Mouse (Mus musculus) adrenal gland, postnatal 10 days (tissue): ENCODE measurements at regions not wholly inside any gene's neighbourhood (a gene's known extent, or its start where the extent isn't known, plus 50 kb on each side); places are given as distances from the start of the nearest gene placed in this dataset.

Source experiments
- DNase-seq: peaks from one replicate; pipeline ENCODE4 v3.0.0; 2021; ENCODE audit warnings: mixed read lengths

GRCm38 (mm10) chr3:101524905-101525304, 79.6 kb downstream of the Atp1a1 start:
- DNase-seq = no peak

- peak; percentile 41 for DNase-seq
Observed at GRCm38 (mm10) chr3:101524444-101524843, 80.0 kb downstream of the Atp1a1 start.

DNA sequence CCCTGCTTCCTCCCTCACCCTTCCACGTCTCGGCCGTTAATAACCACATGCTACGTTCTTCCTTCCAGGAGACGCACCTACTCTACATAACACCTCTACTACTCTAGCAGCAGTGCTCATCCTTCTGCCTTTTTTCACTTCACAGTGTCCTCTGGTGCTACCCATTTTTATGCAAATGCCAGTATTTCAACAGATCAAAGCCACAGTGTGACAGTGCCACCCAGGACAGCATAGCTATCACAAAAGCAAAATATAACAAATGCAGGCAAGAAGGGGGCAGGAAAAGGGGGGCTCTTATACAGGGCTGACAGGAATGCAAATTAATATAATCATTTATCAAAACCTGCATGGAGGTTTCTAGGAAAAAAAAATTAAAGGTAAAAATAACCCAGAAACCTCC, 81.2 kb downstream of the Atp1a1 start:
- DNase-seq = no peak

DNA sequence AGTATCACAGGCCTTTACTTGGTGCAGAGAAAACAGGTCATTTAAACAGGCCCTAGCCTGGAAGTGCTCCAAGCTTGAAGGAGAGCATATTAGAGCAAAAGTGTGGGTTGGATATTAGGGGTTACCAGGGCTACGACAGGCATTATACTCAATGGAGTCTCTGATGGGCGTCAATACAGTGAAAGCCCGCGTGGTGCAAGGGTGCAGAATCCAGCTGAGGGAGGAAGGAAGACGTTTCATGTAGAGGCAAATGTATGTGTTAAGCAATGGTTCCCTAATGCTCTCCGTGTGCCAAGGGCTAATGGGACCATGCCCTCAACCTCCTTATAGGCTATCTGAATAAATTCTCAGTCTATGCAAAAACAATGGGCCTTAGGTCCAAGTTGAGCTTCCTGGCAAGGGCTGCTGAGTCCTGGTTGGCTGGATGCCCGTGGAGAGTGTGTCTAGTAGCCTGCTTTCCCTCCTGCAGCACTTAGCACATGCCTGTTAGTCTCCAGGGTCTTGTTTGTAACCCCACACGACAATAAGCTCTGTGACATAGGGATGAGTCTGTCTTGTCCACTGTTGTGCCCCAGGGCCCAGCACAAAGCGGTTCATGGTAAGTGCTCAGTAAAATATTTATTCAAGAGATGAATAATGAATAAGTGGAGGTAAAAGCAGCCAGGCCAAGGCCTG, 82.1 kb downstream of the Atp1a1 start:
- peak; percentile 77 for DNase-seq

DNA sequence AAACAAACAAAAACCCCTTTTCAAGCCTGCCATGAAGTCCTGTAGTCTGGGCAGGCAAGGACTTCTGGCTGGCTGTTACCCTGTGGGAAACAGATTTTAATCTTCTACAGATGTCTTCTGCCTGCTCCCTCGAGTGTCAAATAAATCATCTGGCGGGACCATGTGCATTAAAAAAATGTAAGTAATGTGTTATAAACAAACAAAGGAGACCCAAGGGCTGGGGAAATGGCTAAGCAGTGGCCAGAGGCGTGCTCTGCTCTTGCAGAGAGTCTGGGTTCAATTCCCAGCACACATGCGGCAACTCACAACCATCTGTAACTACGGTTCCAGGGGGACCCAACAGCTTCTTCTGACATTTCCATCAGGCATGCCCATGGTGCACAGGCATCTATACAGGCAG, 83.3 kb downstream of the Atp1a1 start:
- DNase-seq = no peak

- DNase-seq = no peak
Observed at GRCm38 (mm10) chr3:101520115-101520514, 84.4 kb downstream of the Atp1a1 start.

- DNase-seq = no peak
Observed at GRCm38 (mm10) chr3:101519551-101519950, 84.9 kb downstream of the Atp1a1 start.

DNA sequence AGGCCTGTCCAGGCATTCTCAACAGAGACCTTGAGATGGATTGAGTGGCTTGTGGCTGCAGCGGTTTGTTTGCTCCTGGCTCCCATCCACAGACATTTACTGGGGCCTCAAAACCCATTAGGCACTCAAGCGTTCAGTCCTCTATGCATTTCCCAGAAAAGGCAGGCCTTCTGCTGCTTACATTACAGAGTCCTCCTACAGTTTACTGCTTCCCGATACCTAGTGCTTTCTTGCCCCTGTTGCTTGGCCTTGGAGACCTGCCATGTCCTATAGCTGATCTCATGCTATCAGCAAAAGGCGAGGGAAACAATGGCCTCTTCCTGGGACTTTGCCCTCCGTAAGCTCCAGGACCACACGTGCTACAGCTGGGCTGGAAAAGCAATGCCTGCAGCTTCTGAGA, 85.7 kb downstream of the Atp1a1 start:
- DNase-seq = no peak

GRCm38 (mm10) chr3:101517547-101517946, 86.9 kb downstream of the Atp1a1 start:
- no peak for DNase-seq

DNA sequence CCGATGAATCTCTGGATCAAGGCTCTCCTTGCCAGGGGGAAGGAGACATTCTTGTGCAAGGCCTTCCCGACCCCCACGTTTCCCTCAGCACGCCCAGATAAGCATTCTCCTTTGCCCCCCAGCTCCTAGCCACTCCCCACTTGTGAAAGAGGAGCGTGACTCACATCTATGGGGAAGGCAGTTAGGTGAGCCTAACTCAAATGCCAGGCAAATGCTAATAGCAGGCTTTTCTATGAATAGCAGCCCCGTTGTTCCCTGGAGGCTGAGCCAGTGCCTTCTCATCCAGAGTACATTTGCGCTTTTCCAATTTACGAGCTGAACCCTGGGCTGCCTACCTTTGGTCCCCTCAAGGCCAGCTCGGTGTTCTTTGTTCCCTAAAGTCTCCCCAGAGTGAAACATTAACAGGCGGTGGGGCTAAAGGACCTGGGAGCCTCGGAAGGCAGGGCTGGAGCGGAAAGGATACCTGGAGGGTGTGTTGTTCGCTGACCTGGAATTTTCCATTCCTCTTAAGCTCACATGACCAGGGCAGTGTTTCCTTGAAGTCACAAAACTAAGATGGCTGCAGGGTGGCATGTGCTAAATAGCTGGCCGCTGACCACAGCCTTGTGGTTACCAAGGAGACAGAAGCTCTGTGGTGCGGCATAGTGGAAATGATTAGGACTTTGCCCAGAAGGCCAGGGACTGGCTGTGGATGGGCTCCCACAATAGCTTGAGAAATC, 87.5 kb downstream of the Atp1a1 start:
- DNase-seq = peak; percentile 44

- DNase-seq = no peak
Observed at GRCm38 (mm10) chr3:101515566-101515965, 88.9 kb downstream of the Atp1a1 start.

DNA sequence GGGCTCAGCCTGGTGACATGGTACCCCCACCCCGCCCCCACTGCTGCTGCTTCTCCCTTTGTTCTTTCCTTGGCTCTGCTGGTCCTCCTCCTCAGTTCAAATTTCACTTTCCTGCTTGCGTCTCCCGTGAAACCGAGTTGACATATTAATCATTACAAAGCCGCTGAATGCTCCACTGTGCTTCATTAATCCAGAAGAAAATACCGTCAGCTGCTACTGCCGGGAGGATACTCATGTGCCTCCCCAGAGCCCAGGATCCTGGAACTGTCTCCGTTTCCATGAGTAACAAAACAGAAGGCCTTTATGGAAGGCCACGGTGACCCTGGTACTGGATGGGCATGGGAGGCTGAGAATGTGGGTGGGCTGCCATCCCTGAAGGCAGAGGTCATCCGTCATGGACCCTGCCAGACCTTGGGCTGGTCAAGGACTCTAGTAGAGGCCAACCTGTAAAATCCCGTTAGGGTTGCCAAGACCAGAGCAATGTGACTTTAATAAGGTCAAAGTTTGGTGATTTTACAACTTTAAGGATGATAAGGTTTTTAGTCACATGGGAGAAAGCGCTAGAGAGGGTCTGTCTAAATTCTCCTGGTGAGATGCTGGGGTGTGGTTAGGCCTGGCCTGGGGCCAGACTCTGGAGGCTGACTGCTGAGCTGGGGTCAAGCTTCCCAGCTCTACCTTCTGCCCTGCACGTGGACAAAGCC, 90.7 kb downstream of the Atp1a1 start:
- peak; percentile 82 for DNase-seq
